Mouse (Mus musculus) B cell, adult 2 months (primary cell): Measurements from ENCODE around the gene Slc27a2.

Source experiments
- DNase-seq, 2 experiments: peaks; one replicate each; pipeline ENCODE4 v3.0.0; 2022

The Slc27a2 gene

GRCm38 (mm10) chr2:126555533-126555932, 3.3 kb downstream of the Slc27a2 start:
- no peak for DNase-seq

- no peak for DNase-seq
These were observed 7.9 kb downstream of the Slc27a2 start for GRCm38 (mm10) chr2:126560094-126560493.

- DNase-seq: no peak
These were observed 11.4 kb downstream of the Slc27a2 start for GRCm38 (mm10) chr2:126563411-126564105.

- no peak for DNase-seq
These were observed 20.0 kb downstream of the Slc27a2 start for GRCm38 (mm10) chr2:126572163-126572562.

- DNase-seq: no peak
These were observed 20.5 kb downstream of the Slc27a2 start for GRCm38 (mm10) chr2:126572747-126573146.

- DNase-seq: no peak
These were observed 23.4 kb downstream of the Slc27a2 start for GRCm38 (mm10) chr2:126575391-126576176.

- no peak for DNase-seq
These were observed 25.2 kb downstream of the Slc27a2 start for GRCm38 (mm10) chr2:126577362-126577761.

GRCm38 (mm10) chr2:126579282-126579681, 27.1 kb downstream of the Slc27a2 start:
- no peak for DNase-seq

GRCm38 (mm10) chr2:126583960-126584359, 31.8 kb downstream of the Slc27a2 start:
- no peak for DNase-seq

GRCm38 (mm10) chr2:126584621-126585369, 32.6 kb downstream of the Slc27a2 start:
- DNase-seq: no peak

GRCm38 (mm10) chr2:126587468-126587867, 35.3 kb downstream of the Slc27a2 start:
- DNase-seq: no peak

- no peak for DNase-seq
These were observed 39.1 kb downstream of the Slc27a2 start for GRCm38 (mm10) chr2:126591304-126591703.

GRCm38 (mm10) chr2:126593831-126594610, 41.8 kb downstream of the Slc27a2 start:
- DNase-seq: peak; percentile 84

- no peak for DNase-seq
These were observed 44.3 kb downstream of the Slc27a2 start for GRCm38 (mm10) chr2:126596347-126597072.

GRCm38 (mm10) chr2:126597279-126598241, 45.4 kb downstream of the Slc27a2 start:
- peak; percentile 19 to 28 for DNase-seq

- no peak for DNase-seq
These were observed 46.2 kb downstream of the Slc27a2 start for GRCm38 (mm10) chr2:126598359-126598758.

GRCm38 (mm10) chr2:126599005-126599404, 46.8 kb downstream of the Slc27a2 start:
- peak in 1 of 2 experiments; percentile 13 for DNase-seq

GRCm38 (mm10) chr2:126600533-126600932, 48.3 kb downstream of the Slc27a2 start:
- no peak for DNase-seq

- peak; percentile 67 to 72 for DNase-seq
These were observed 49.9 kb downstream of the Slc27a2 start for GRCm38 (mm10) chr2:126601918-126602600.
